Mouse (Mus musculus): ENCODE measurements around the gene Cmtr1. TPM values are rescaled to one million over a fixed set of nuclear protein-coding genes. Genes with fewer than 3 reads are reported as not detected.

Gene Cmtr1
- total and polyA plus RNA-seq, 3 experiments = 88.8 to 135 (median 105) TPM

GRCm38 (mm10) chr17:29704781-29705180 lies 44.4 kb downstream of the Cmtr1 start (continued):
- TF ChIP-seq ZC3H11A (IDR thresholded peaks at IDR 0.05; ENCODE audit: low read depth, low read length) (no peak), ZKSCAN1 (IDR thresholded peaks at IDR 0.05; ENCODE audit: borderline replicate concordance, low read depth, low read length) (no peak), ETS1 (conservative IDR thresholded peaks at IDR 0.05; ENCODE audit: low read depth, low read length) (no peak)

GRCm38 (mm10) chr17:29705881-29706280 lies 45.5 kb downstream of the Cmtr1 start:
- H3K36me3 ChIP-seq (replicated peaks in 1 of 2; ENCODE audit: control insufficient read depth in 1 of 2, insufficient read depth in 1 of 2, low read length in 1 of 2) = peaks cover 44 to 83% of the 10 kb centered on the region in 2 experiments
- dilution Hi-C loops (cut with MboI; ENCODE audit: extremely low pct_ligation_motif_present, extremely low pct_unique_long_range_greater_than_20kb, low sequenced_read_pairs) = no loop called here

GRCm38 (mm10) chr17:29706981-29707545 lies 46.7 kb downstream of the Cmtr1 start:
- H3K9ac ChIP-seq (ENCODE audit: insufficient read depth, low read depth) = no peak overlapping the region
- H3K4me3 ChIP-seq (replicated peaks in 1 of 3; ENCODE audit: low read depth in 2 of 3, low read length in 2 of 3, poor library complexity in 1 of 3) = no peak overlapping the region
- TF ChIP-seq IRF4 (IDR thresholded peaks at IDR 0.05; ENCODE audit: low read depth, low read length) = no peak
- no peak for TF ChIP-seq KAT2A (IDR thresholded peaks at IDR 0.05; ENCODE audit: insufficient replicate concordance, low read length)
- no peak for TF ChIP-seq HCFC1 (IDR thresholded peaks at IDR 0.05; ENCODE audit: low read depth, low read length)
- no peak for TF ChIP-seq POLR2A (IDR thresholded peaks at IDR 0.05; ENCODE audit: low read depth, low read length)
- TF ChIP-seq GABPA (IDR thresholded peaks at IDR 0.05; ENCODE audit: insufficient replicate concordance, low read depth, low read length) = no peak
- TF ChIP-seq ZNF384 (IDR thresholded peaks at IDR 0.05; ENCODE audit: low read depth, low read length) = no peak
- TF ChIP-seq ZC3H11A (IDR thresholded peaks at IDR 0.05; ENCODE audit: low read depth, low read length) = no peak
- no peak for TF ChIP-seq USF1 (IDR thresholded peaks at IDR 0.05; ENCODE audit: low read depth, low read length)
- TF ChIP-seq SIN3A (IDR thresholded peaks at IDR 0.05; ENCODE audit: low read length) = no peak
- no peak; the same call in 1 of the 2 replicates for TF ChIP-seq POLR2AphosphoS2 (IDR thresholded peaks at IDR 0.05; ENCODE audit: low read depth, low read length)
- TF ChIP-seq CHD1 (IDR thresholded peaks at IDR 0.05; ENCODE audit: low read depth, low read length) = no peak
- no peak for TF ChIP-seq MAX (IDR thresholded peaks at IDR 0.05; ENCODE audit: low read length)
- no peak for TF ChIP-seq RCOR1 (conservative IDR thresholded peaks at IDR 0.05; ENCODE audit: low read depth, low read length)
- TF ChIP-seq SMC3 (IDR thresholded peaks at IDR 0.05; ENCODE audit: low read depth, low read length) = no peak
- no peak for TF ChIP-seq MYC (IDR thresholded peaks at IDR 0.05; ENCODE audit: low read depth, low read length)
- TF ChIP-seq MAFK (IDR thresholded peaks at IDR 0.05; ENCODE audit: insufficient replicate concordance, low read length) = no peak
- no peak for TF ChIP-seq MEF2A (IDR thresholded peaks at IDR 0.05; ENCODE audit: borderline replicate concordance, low read depth, low read length)
- TF ChIP-seq CHD2 (IDR thresholded peaks at IDR 0.05; ENCODE audit: low read length) = no peak
- TF ChIP-seq TBP (conservative IDR thresholded peaks at IDR 0.05; ENCODE audit: low read depth, low read length) = no peak
- no peak for TF ChIP-seq NRF1 (IDR thresholded peaks at IDR 0.05; ENCODE audit: low read depth, low read length)
- no peaks in the 10 kb centered on the region for H3K79me2 ChIP-seq (replicated peaks; ENCODE audit: control insufficient read depth, extremely low read depth, insufficient read depth, poor library complexity, severe bottlenecking)
- no peaks in the 10 kb centered on the region for H3K27me3 ChIP-seq (replicated peaks)
- peaks cover 14 to 68% of the 10 kb centered on the region in 2 experiments for H3K4me1 ChIP-seq (ENCODE audit: control insufficient read depth in 1 of 2, insufficient read depth in 2 of 2)
- dilution Hi-C loops (cut with MboI; ENCODE audit: extremely low pct_ligation_motif_present, extremely low pct_unique_long_range_greater_than_20kb, low sequenced_read_pairs) = no loop called here
- H3K36me3 ChIP-seq (replicated peaks in 1 of 2; ENCODE audit: control insufficient read depth in 1 of 2, insufficient read depth in 1 of 2, low read length in 1 of 2) = peaks cover 32 to 71% of the 10 kb centered on the region in 2 experiments
- H3K4me2 ChIP-seq (ENCODE audit: insufficient read depth, low read depth, poor library complexity, severe bottlenecking) = no peak overlapping the region
- in situ Hi-C loops (cut with MboI; ENCODE audit: low pct_ligation_motif_present, low pct_unique_long_range_greater_than_20kb, low sequenced_read_pairs) = no loop called here
- no peak for DNase-seq (ENCODE audit: extremely low read depth)
- no peak overlapping the region for H3K27ac ChIP-seq (ENCODE audit: insufficient read depth, low read depth)
- H3K9me3 ChIP-seq (replicated peaks; ENCODE audit: low read length) = no peaks in the 10 kb centered on the region

More at GRCm38 (mm10) chr17:29705881-29706280, 45.5 kb downstream of the Cmtr1 start:
- Histone ChIP-seq H3K4me1 (ENCODE audit: control insufficient read depth in 1 of 2, insufficient read depth in 2 of 2) (peaks cover 5 to 61% of the 10 kb centered on the region in 2 experiments), H3K27ac (ENCODE audit: insufficient read depth, low read depth) (no peak overlapping the region), H3K27me3 (replicated peaks) (no peaks in the 10 kb centered on the region), H3K9me3 (replicated peaks; ENCODE audit: low read length) (no peaks in the 10 kb centered on the region), H3K9ac (ENCODE audit: insufficient read depth, low read depth) (no peak overlapping the region), H3K79me2 (replicated peaks; ENCODE audit: control insufficient read depth, extremely low read depth, insufficient read depth, poor library complexity, severe bottlenecking) (no peaks in the 10 kb centered on the region), H3K4me2 (ENCODE audit: insufficient read depth, low read depth, poor library complexity, severe bottlenecking) (no peak overlapping the region), H3K4me3 (replicated peaks in 1 of 3; ENCODE audit: low read depth in 2 of 3, low read length in 2 of 3, poor library complexity in 1 of 3) (no peak overlapping the region)
- DNase-seq (ENCODE audit: extremely low read depth) = no peak
- no peak for TF ChIP-seq KAT2A (IDR thresholded peaks at IDR 0.05; ENCODE audit: insufficient replicate concordance, low read length)
- no peak for TF ChIP-seq ELF1 (IDR thresholded peaks at IDR 0.05; ENCODE audit: low read depth, low read length)
- TF ChIP-seq MEF2A (IDR thresholded peaks at IDR 0.05; ENCODE audit: borderline replicate concordance, low read depth, low read length) = no peak
- no peak for TF ChIP-seq UBTF (IDR thresholded peaks at IDR 0.05; ENCODE audit: low read depth, low read length)
- no peak for TF ChIP-seq JUND (conservative IDR thresholded peaks at IDR 0.05; ENCODE audit: low read depth, low read length)
- TF ChIP-seq MAZ (IDR thresholded peaks at IDR 0.05; ENCODE audit: low read depth, low read length) = no peak
- no peak for TF ChIP-seq MXI1 (IDR thresholded peaks at IDR 0.05; ENCODE audit: low read depth, low read length)
- no peak for TF ChIP-seq MYC (IDR thresholded peaks at IDR 0.05; ENCODE audit: low read depth, low read length)
- no peak for TF ChIP-seq GABPA (IDR thresholded peaks at IDR 0.05; ENCODE audit: insufficient replicate concordance, low read depth, low read length)
- no peak for TF ChIP-seq TCF12 (IDR thresholded peaks at IDR 0.05; ENCODE audit: low read depth, low read length)
- no peak for TF ChIP-seq JUN (IDR thresholded peaks at IDR 0.05; ENCODE audit: insufficient read depth, low read depth, low read length)
- in situ Hi-C loops (cut with MboI; ENCODE audit: low pct_ligation_motif_present, low pct_unique_long_range_greater_than_20kb, low sequenced_read_pairs) = no loop called here
